Mouse (Mus musculus) embryonic facial prominence, embryonic 15.5 days (tissue): Measurements from ENCODE around the gene Zbtb8b. TPM values are rescaled to one million over a fixed set of nuclear protein-coding genes. Genes with fewer than 3 reads are reported as not detected.
"Not testable (repeated sequence)": the region's sequence is repeated elsewhere in the genome, so short reads cannot be mapped to it uniquely, and the experiment has no call there.

Experiments
- ATAC-seq: fragments of 200-750 bp; cut with Nextera tagmentation; 2 replicates; pipeline ENCODE4 v1.8.0; 2017; ENCODE audit warnings: low read depth, moderate TSS enrichment; ENCODE audit not compliant: insufficient number of reproducible peaks, low FRiP score, low TSS enrichment
- H3K27ac ChIP-seq: fragments of 300-500 bp; sonication (generic); replicated peaks from 2 replicates; pipeline ENCODE4 v1.5.1; 2015; ENCODE audit warnings: mild to moderate bottlenecking, inconsistent platforms
- H3K27me3 ChIP-seq: fragments of 300-500 bp; sonication (generic); 2 replicates; pipeline ENCODE4 v1.6.1; 2015; ENCODE audit warnings: inconsistent platforms
- H3K36me3 ChIP-seq: fragments of 300-500 bp; sonication (generic); 2 replicates; pipeline ENCODE4 v1.6.1; 2015; ENCODE audit warnings: mild to moderate bottlenecking, inconsistent platforms
- H3K4me1 ChIP-seq: fragments of 300-500 bp; sonication (generic); 2 replicates; pipeline ENCODE4 v1.6.1; 2015; ENCODE audit warnings: inconsistent platforms
- H3K4me2 ChIP-seq: fragments of 300-500 bp; sonication (generic); replicated peaks from 2 replicates; pipeline ENCODE4 v1.6.1; 2015; ENCODE audit warnings: mild to moderate bottlenecking, inconsistent platforms
- H3K4me3 ChIP-seq: fragments of 300-500 bp; sonication (generic); replicated peaks from 2 replicates; pipeline ENCODE4 v1.5.1; 2015; ENCODE audit warnings: mild to moderate bottlenecking, inconsistent platforms
- H3K9ac ChIP-seq: fragments of 300-500 bp; sonication (generic); 2 replicates; pipeline ENCODE4 v1.6.1; 2015; ENCODE audit warnings: inconsistent platforms
- H3K9me3 ChIP-seq: fragments of 300-500 bp; sonication (generic); replicated peaks from 2 replicates; pipeline ENCODE4 v1.6.1; 2016; ENCODE audit warnings: inconsistent platforms
- WGBS: fragments of 180-500 bp; shearing (Covaris S2); methylation state at CpG from one replicate; pipeline ENCODE4 v1.1.7; 2015; 5-methylcytosine and 5-hydroxymethylcytosine counted together
- polyA plus RNA-seq: library from polyadenylated mRNA; unstranded; fragments of >200 nt; fragmentation: Nextera tagmentation; extraction: Ambion mirVana; gene quantifications from 2 replicates; pipeline ENCODE4 v1.2.1, GENCODE M21; 2015

The Zbtb8b gene
- polyA plus RNA-seq, 1 experiment from 2014 or later: 1.3 TPM

DNA sequence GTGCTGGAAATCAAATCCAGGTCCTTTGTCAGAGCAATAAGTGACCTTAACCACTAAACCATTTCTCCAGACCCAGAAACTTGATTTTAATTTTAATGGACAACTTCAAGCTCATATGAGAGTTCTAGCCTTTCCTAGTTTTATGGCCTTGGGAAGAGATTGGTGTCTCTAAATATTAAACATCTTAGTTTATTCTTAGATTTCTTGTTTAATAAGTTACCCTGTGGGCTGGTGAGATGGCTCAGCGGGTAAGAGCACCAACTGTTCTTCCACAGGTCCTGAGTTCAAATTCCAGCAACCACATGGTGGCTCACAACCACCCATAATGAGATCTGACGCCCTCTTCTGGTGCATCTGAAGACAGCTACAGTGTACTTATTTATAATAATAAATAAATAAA lies 16.7 kb upstream of the Zbtb8b start:
- not testable (repeated sequence) for H3K9ac ChIP-seq, ATAC-seq, H3K27ac ChIP-seq, H3K27me3 ChIP-seq, H3K4me1 ChIP-seq, H3K36me3 ChIP-seq, H3K9me3 ChIP-seq, H3K4me3 ChIP-seq, H3K4me2 ChIP-seq
- 73% methylated on average over 2 of the region's 2 CpGs for WGBS

DNA sequence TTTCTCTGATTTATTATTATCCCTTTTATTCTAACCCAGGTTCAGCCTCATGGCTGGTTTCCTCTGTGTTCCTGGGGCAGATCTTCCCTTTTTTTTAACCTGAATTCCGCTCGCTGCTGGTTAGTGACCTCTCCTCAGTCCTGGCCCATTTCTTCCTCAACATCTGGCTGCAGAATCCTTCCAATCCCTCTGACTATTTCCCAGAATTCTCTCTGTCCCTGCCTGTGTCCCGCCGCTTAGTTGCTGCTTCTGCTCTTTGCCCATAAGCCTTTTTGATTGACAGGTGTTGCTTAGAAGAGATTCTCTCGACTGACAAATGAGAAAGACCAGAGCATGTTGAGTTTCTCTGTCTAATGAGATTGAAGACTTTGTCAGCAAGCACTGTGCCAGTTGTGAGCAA lies 15.5 kb upstream of the Zbtb8b start:
- H3K27ac ChIP-seq: no peak overlapping the region
- WGBS: 40% methylated on average over 5 of the region's 5 CpGs

DNA sequence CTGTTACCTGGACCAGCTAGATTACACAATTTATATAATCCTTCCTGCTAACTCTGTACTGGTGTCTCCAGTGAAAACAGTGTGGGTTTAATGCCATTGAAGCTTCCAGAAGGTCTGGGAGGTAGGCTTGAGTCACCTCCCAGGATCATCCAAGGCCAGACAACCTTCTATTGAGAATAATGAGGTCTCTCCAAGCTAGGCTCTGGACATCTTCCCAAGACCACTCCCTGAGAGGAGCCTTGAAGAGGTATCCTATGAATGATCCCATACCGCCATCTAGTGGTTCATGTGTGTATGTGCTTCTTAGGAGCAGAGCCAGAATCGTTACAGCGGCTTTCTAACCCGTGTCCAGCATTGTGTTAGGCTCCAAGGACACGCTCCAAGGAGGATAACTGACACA lies 14.6 kb upstream of the Zbtb8b start:
- Histone ChIP-seq H3K4me1 (no peaks in the 10 kb centered on the region), H3K27ac (no peak overlapping the region), H3K4me3 (no peak overlapping the region), H3K9ac (no peak overlapping the region), H3K27me3 (no peaks in the 10 kb centered on the region), H3K36me3 (no peaks in the 10 kb centered on the region), H3K4me2 (no peak overlapping the region), H3K9me3 (no peaks in the 10 kb centered on the region)
- peak; percentile 77 for ATAC-seq
- 1% methylated on average over 5 of the region's 5 CpGs for WGBS

More for the DNA sequence above, 15.5 kb upstream of the Zbtb8b start:
- Histone ChIP-seq H3K4me1 (peaks cover 4% of the 10 kb centered on the region; the same call in 1 of the 2 replicates), H3K9me3 (no peaks in the 10 kb centered on the region), H3K27me3 (no peaks in the 10 kb centered on the region), H3K4me3 (no peak overlapping the region), H3K9ac (no peak overlapping the region), H3K36me3 (no peaks in the 10 kb centered on the region), H3K4me2 (no peak overlapping the region)
- ATAC-seq: no peak

DNA sequence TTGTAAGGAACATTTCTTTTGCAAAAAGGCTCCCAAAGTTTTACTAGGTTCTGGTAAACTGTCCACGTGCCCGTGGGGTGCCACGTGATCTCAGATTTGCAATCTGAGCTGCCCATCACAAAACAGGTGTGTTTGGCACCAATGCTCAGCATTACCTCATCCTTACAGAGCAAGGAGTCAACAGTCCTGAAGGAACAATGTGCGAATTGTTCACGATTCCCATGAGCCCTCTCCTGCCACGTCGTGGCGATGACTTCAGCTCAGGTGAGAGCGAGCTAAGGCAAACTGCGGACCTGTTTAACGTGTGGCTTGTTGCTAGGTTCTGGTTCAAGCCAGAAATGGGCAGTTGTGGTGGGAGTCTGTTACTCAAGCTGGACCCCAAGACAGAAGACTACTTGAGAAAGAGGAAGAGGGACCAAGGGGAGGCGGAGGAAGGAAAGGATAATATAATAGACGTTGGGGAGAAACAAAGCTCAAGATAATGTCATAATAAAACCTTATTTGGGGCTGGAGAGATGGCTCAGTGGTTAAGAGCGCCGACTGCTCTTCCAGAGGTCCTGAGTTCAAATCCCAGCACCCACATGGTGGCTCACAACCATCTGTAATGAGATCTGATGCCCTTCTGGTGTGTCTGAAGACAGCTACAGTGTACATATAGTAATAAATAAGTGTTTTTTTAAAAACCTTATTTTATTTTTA lies 11.0 kb upstream of the Zbtb8b start:
- Histone ChIP-seq H3K9me3 (no peaks in the 10 kb centered on the region), H3K9ac (no peak overlapping the region), H3K27ac (no peak overlapping the region), H3K4me1 (no peaks in the 10 kb centered on the region), H3K36me3 (no peaks in the 10 kb centered on the region), H3K4me2 (no peak overlapping the region), H3K27me3 (no peaks in the 10 kb centered on the region), H3K4me3 (no peak overlapping the region)
- no peak for ATAC-seq
- WGBS: 80% methylated on average over 15 of the region's 15 CpGs

DNA sequence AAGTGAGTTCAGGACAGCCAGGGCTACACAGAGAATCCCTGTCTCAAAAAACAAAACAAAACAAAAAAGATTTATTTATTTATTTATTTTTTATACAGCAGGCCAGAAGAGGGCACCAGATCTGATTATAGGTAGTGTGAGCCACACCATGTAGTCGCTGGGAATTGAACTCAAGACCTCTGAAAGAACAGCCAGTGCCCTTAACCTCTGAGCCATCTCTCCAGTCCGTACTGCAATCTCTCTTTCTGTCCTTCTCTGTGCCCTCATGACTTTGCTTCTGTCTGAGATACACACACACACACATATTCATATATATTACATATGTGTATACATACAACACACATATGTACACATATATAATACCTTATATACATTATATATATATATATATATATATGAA lies 10.2 kb upstream of the Zbtb8b start:
- Histone ChIP-seq H3K9me3 (no peaks in the 10 kb centered on the region), H3K4me2 (no peak overlapping the region), H3K36me3 (no peaks in the 10 kb centered on the region), H3K4me3 (no peak overlapping the region), H3K27ac (no peak overlapping the region), H3K27me3 (no peaks in the 10 kb centered on the region), H3K9ac (no peak overlapping the region), H3K4me1 (no peaks in the 10 kb centered on the region)
- WGBS: 75% methylated on average over 2 of the region's 2 CpGs
- ATAC-seq: no peak

DNA sequence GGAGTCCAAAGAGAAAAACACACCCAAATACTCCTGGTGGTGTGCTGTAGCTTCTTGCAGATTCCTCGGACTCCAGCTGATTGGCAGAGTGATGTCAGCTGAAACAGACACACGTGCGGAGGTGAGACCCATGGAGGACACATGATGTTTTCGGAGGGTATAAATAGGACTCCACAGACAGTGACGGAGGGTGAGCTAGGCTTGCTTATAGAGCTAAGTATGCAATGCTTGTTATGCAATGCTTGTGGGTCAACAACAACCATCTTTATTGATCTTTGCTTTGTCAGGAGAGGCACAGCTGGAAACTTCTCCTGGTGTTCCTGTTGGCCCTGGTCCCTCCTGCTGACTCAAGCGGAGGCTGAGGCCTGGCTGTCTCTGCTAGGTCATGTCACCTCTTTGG lies 8.1 kb upstream of the Zbtb8b start:
- Histone ChIP-seq H3K9ac (no peak overlapping the region), H3K4me1 (no peaks in the 10 kb centered on the region), H3K36me3 (no peaks in the 10 kb centered on the region), H3K4me2 (no peak overlapping the region), H3K9me3 (no peaks in the 10 kb centered on the region), H3K27me3 (no peaks in the 10 kb centered on the region), H3K4me3 (no peak overlapping the region), H3K27ac (no peak overlapping the region)
- 85% methylated on average over 6 of the region's 6 CpGs for WGBS
- ATAC-seq: no peak

DNA sequence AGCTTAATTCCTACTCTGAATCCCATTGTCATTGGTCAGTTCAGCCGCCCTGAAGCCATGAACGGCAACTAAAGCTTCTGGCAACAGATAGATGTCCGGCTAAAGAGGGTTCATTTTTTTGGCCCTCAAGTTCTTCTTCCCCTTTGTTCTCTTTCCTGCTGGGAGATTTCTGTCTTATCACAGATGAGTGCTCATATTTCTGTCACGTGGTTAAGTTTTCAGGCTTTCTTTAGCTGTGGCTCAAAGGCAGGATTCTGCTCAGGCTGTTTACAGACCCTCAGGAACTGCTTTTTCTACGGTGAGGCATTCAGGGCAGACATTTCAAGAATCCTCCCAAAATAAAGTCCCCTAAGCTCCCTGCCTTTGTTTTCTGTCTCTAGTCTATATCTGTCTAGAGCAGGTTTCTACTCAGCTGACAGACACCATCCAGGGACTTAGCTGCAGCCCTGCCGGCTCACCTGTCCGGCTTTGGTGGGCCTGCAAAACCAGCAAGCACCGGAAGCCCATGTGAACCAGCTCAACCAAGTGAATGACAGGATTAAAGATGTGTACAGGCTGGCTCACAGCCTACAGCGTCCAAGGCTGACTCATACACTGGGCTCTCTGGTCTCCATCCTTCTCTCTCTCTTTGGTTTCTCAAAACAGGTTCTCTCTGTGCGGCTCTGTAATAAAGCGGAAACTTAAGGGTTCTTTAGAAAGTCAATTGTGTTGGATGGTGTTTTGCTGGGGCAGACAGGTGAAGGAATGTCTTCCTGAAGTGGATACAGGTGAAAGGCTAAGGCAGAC lies 7.3 kb upstream of the Zbtb8b start:
- no peaks in the 10 kb centered on the region for H3K9me3 ChIP-seq
- no peak overlapping the region for H3K4me3 ChIP-seq
- 67% methylated on average over 11 of the region's 11 CpGs for WGBS
- H3K36me3 ChIP-seq: no peaks in the 10 kb centered on the region
- no peak overlapping the region for H3K4me2 ChIP-seq
- H3K4me1 ChIP-seq: no peaks in the 10 kb centered on the region
- H3K27ac ChIP-seq: no peak overlapping the region
- ATAC-seq: no peak
- no peak overlapping the region for H3K9ac ChIP-seq
- H3K27me3 ChIP-seq: no peaks in the 10 kb centered on the region

DNA sequence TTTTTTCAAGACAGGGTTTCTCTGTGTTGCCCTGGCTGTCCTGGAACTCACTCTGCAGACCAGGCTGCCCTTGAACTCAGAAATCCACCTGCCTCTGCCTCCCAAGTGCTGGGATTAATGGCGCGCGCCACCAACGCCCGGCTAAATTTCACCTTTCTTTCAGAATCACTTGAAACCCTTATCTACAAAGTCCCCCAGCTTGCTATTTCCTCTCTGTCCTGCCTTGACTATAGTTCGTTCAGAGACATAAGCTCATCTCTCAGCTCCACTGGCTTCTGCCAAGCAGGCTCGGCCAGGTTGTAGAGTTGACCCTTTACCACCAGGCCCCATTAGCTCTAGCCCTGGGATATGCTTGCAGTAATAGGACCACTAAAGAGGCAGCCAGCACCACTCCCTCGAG lies 6.7 kb upstream of the Zbtb8b start:
- no peak overlapping the region for H3K4me3 ChIP-seq
- no peak overlapping the region for H3K9ac ChIP-seq
- no peaks in the 10 kb centered on the region for H3K9me3 ChIP-seq
- no peaks in the 10 kb centered on the region for H3K4me1 ChIP-seq
- peaks cover 4% of the 10 kb centered on the region for H3K27me3 ChIP-seq
- H3K27ac ChIP-seq: no peak overlapping the region
- no peak overlapping the region for H3K4me2 ChIP-seq
- H3K36me3 ChIP-seq: no peaks in the 10 kb centered on the region
- no peak for ATAC-seq
- WGBS: 81% methylated on average over 8 of the region's 8 CpGs

DNA sequence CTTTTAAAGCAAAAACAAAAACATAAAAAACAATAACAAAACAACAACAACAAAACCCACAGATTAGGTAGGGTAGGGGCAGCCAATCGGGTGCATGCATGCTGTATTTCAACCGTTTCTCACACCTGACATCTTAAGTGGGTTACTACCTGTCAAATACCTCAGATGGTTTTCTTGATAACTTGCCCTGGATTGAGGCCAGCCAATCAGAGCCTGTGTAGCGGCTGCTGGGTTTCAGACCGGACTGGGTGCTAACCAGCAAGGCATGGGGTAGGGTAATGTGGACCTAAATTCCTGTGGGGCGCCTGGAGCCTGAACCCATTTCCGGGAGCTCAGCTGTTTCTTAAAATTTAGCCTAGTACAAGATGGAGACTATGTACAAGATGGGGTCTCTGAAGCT lies 492 bp upstream of the Zbtb8b start:
- H3K4me3 ChIP-seq: peak overlapping the region; percentile 48
- no peak for ATAC-seq
- WGBS: 28% methylated on average over 6 of the region's 6 CpGs

DNA sequence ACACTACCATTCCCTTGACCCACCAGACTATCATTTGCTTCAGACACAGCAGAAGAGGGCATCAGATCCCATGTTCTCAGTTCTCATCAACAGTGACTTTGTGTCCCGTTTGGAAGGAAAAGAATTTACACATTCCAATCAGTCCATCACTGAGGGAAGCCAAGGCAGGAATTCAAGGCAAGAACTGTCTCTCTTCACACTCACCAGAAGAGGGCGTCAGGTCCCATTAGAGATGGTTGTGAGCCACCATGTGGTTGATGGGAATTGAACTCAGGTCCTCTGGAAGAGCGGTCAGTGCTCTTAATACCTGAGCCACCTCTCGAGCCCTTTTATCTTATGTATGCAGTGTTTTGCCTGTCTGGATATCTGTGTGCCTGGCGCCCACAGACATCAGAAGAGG lies 22.3 kb downstream of the Zbtb8b start:
- Histone ChIP-seq H3K9me3 (no peaks in the 10 kb centered on the region), H3K4me2 (no peak overlapping the region), H3K4me3 (no peak overlapping the region), H3K4me1 (no peaks in the 10 kb centered on the region), H3K27ac (no peak overlapping the region), H3K27me3 (no peaks in the 10 kb centered on the region), H3K9ac (no peak overlapping the region), H3K36me3 (no peaks in the 10 kb centered on the region)
- no peak for ATAC-seq
- WGBS: 69% methylated on average over 5 of the region's 5 CpGs

More for the DNA sequence above, 492 bp upstream of the Zbtb8b start:
- Histone ChIP-seq H3K27ac (no peak overlapping the region), H3K27me3 (peaks cover 35% of the 10 kb centered on the region), H3K9ac (no peak overlapping the region), H3K4me1 (peaks cover 11% of the 10 kb centered on the region; the same call in 1 of the 2 replicates), H3K9me3 (no peaks in the 10 kb centered on the region), H3K36me3 (no peaks in the 10 kb centered on the region), H3K4me2 (peak overlapping the region; percentile 64)

DNA sequence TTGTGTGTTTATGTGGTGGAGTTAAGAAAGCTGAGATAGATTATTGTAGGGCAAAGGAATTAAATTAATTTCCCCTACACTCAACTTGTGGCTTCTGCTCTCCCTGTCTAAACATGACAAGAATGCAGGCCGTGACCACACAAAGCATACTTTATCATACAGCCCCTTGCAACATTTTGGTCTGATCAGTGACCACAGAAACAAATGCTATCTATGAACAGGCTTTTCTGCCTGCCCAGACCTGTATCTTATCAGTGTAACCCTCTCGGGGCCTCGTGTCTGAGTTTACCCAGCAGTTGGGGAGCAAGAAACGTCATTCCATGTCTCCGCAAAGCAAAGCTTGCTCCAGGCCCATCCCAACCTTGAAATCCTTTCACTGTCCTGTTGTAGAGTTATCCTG lies 24.2 kb downstream of the Zbtb8b start:
- no peak overlapping the region for H3K9ac ChIP-seq

DNA sequence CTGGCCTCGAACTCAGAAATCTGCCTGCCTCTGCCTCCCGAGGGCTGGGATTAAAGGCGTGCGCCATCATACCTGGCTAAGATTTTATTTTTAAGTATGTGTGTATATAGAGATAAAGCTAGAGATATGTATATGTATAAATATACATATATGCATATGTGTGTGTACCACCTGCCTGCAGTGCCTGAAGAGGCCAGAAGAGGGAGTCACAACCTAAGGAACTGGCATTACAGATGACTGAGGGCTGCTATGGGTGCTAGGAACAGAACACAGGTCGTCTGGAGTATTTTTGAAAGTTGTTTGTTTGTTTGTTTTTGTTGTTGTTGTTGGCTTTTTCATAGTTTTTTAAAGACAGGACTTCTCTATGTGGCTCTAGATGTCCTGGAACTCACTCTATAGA lies 24.8 kb downstream of the Zbtb8b start:
- H3K9me3 ChIP-seq: no peaks in the 10 kb centered on the region
- WGBS: 95% methylated on average over 5 of the region's 5 CpGs
- no peak overlapping the region for H3K27ac ChIP-seq
- no peak overlapping the region for H3K9ac ChIP-seq
- H3K4me3 ChIP-seq: no peak overlapping the region
- H3K36me3 ChIP-seq: no peaks in the 10 kb centered on the region
- ATAC-seq: no peak
- no peaks in the 10 kb centered on the region for H3K27me3 ChIP-seq
- no peaks in the 10 kb centered on the region for H3K4me1 ChIP-seq
- H3K4me2 ChIP-seq: no peak overlapping the region

More for the DNA sequence above, 24.2 kb downstream of the Zbtb8b start:
- Histone ChIP-seq H3K27ac (no peak overlapping the region), H3K4me1 (no peaks in the 10 kb centered on the region), H3K9me3 (no peaks in the 10 kb centered on the region), H3K4me3 (no peak overlapping the region), H3K4me2 (no peak overlapping the region), H3K36me3 (no peaks in the 10 kb centered on the region), H3K27me3 (no peaks in the 10 kb centered on the region)
- WGBS: 36% methylated on average over 5 of the region's 5 CpGs
- no peak for ATAC-seq
